Mouse (Mus musculus) hindbrain, embryonic 15.5 days (tissue): ENCODE results near the gene Limd1. TPM values are rescaled to one million over a fixed set of nuclear protein-coding genes. Genes with fewer than 3 reads are reported as not detected.

Experiments
- ATAC-seq: fragments of 200-750 bp; cut with Nextera tagmentation; 2 replicates; pipeline ENCODE4 v1.8.0; 2017; ENCODE audit warnings: low read depth, moderate number of reproducible peaks, moderate TSS enrichment; ENCODE audit not compliant: low FRiP score
- H3K27ac ChIP-seq: fragments of 300-500 bp; sonication (generic); replicated peaks from 2 replicates; pipeline ENCODE4 v1.5.1; 2015; ENCODE audit warnings: mild to moderate bottlenecking, inconsistent platforms
- H3K27me3 ChIP-seq: fragments of 300-500 bp; sonication (generic); 2 replicates; pipeline ENCODE4 v1.6.1; 2015; ENCODE audit warnings: control low read depth, inconsistent platforms
- H3K36me3 ChIP-seq: fragments of 300-500 bp; sonication (generic); 2 replicates; pipeline ENCODE4 v1.6.1; 2015; ENCODE audit warnings: control low read depth, inconsistent platforms
- H3K4me1 ChIP-seq: fragments of 300-500 bp; sonication (generic); replicated peaks from 2 replicates; pipeline ENCODE4 v1.6.1; 2015; ENCODE audit warnings: control low read depth, inconsistent platforms
- H3K4me2 ChIP-seq: fragments of 300-500 bp; sonication (generic); 2 replicates; pipeline ENCODE4 v1.6.1; 2015; ENCODE audit warnings: moderate library complexity, mild to moderate bottlenecking, inconsistent platforms
- H3K4me3 ChIP-seq: fragments of 300-500 bp; sonication (generic); 2 replicates; pipeline ENCODE4 v1.5.1; 2015; ENCODE audit warnings: mild to moderate bottlenecking, inconsistent platforms
- H3K9ac ChIP-seq: fragments of 300-500 bp; sonication (generic); 2 replicates; pipeline ENCODE4 v1.6.1; 2015; ENCODE audit warnings: inconsistent platforms
- H3K9me3 ChIP-seq: fragments of 300-500 bp; sonication (generic); 2 replicates; pipeline ENCODE4 v1.6.1; 2016; ENCODE audit warnings: control low read depth, inconsistent platforms
- WGBS: fragments of 180-500 bp; shearing (Covaris S2); methylation state at CpG from one replicate; pipeline ENCODE4 v1.1.7; 2015; 5-methylcytosine and 5-hydroxymethylcytosine counted together
- polyA plus RNA-seq: library from polyadenylated mRNA; unstranded; fragments of >200 nt; fragmentation: Nextera tagmentation; extraction: Ambion mirVana; gene quantifications from 2 replicates; pipeline ENCODE4 v1.2.1, GENCODE M21; 2015

The Limd1 gene
- polyA plus RNA-seq, 1 experiment from 2014 or later: 13.8 TPM

GRCm38 (mm10) chr9:123554599-123554998, 76.1 kb downstream of the Limd1 start:
- Histone ChIP-seq H3K27ac (no peak overlapping the region), H3K36me3 (peaks cover 64% of the 10 kb centered on the region), H3K4me1 (no peaks in the 10 kb centered on the region), H3K4me3 (no peak overlapping the region), H3K9me3 (no peaks in the 10 kb centered on the region), H3K4me2 (no peak overlapping the region), H3K9ac (no peak overlapping the region), H3K27me3 (no peaks in the 10 kb centered on the region)
- ATAC-seq: no peak
- 17% methylated on average over 3 of the region's 3 CpGs for WGBS

Other genes starting within 250 kb of the Limd1 start
- 45.3 and 53.2 TPM in 2 replicates for gene Tmem158, start 217.9 kb upstream of the Limd1 start, polyA plus RNA-seq
- gene Lars2, start 111.8 kb upstream of the Limd1 start, polyA plus RNA-seq: 718 and 834 TPM in 2 replicates
- gene Sacm1l, start 51.1 kb downstream of the Limd1 start, polyA plus RNA-seq: 51.2 and 52.9 TPM in 2 replicates
- 0.37 and 0.51 TPM in 2 replicates for gene Slc6a20b, start 153.9 kb downstream of the Limd1 start, polyA plus RNA-seq
- 0.25 and 0.49 TPM in 2 replicates for gene Ccr9, start 199.7 kb downstream of the Limd1 start, polyA plus RNA-seq
- 10.7 and 13.8 TPM in 2 replicates for gene Slc6a20a, start 200.2 kb downstream of the Limd1 start, polyA plus RNA-seq
- gene Lztfl1, start 239.0 kb downstream of the Limd1 start, polyA plus RNA-seq: 44.2 and 52.0 TPM in 2 replicates